Mouse (Mus musculus) lung, postnatal 0 days (tissue): Measurements from ENCODE around the gene Frmpd3.

Experiments used
- CTCF ChIP-seq: IDR thresholded peaks from 2 replicates; pipeline ENCODE4 v1.5.1; 2016; ENCODE audit warnings: antibody characterized with exemption, mild to moderate bottlenecking
- EP300 ChIP-seq: IDR thresholded peaks from 2 replicates; pipeline ENCODE4 v1.6.1; 2016; ENCODE audit warnings: antibody characterized with exemption, mild to moderate bottlenecking, control low read depth

GRCm38 (mm10) chrX:140431981-140432380 lies 89.9 kb downstream of the Frmpd3 start:
- TF ChIP-seq EP300: no peak
- no peak for TF ChIP-seq CTCF
